Mouse (Mus musculus): Measurements from ENCODE around the gene Rassf8. TPM values are rescaled to one million over a fixed set of nuclear protein-coding genes. Genes with fewer than 3 reads are reported as not detected.

The Rassf8 gene
- polyA plus RNA-seq, 1 experiment = 6.3 TPM

- no peak overlapping the region for H3ac ChIP-seq (ENCODE audit: control insufficient read depth, insufficient read length)
- H3K79me2 ChIP-seq (ENCODE audit: control insufficient read depth, insufficient read depth) = no peaks in the 10 kb centered on the region
- no peak overlapping the region for H3K4me2 ChIP-seq (ENCODE audit: low read depth)
- no peaks in the 10 kb centered on the region for H3K36me3 ChIP-seq (ENCODE audit: control insufficient read depth, insufficient read depth)
- H3K4me3 ChIP-seq = no peak overlapping the region
- TF ChIP-seq USF1 (IDR thresholded peaks at IDR 0.05; ENCODE audit: low read depth) (no peak), POLR2A (IDR thresholded peaks at IDR 0.05; ENCODE audit: insufficient read length, low read depth) (no peak), SRF (IDR thresholded peaks at IDR 0.05; ENCODE audit: control insufficient read depth, insufficient read length, low read depth) (no peak), POLR2AphosphoS2 (IDR thresholded peaks at IDR 0.05; ENCODE audit: insufficient read length, low read depth) (no peak), REST (IDR thresholded peaks at IDR 0.05; ENCODE audit: insufficient read depth, insufficient read length) (no peak), MYOG (IDR thresholded peaks at IDR 0.05; ENCODE audit: control insufficient read depth in 1 of 3, insufficient read depth in 1 of 3, insufficient read length in 2 of 3, low read depth in 2 of 3) (no peak), TCF3 (IDR thresholded peaks at IDR 0.05; ENCODE audit: insufficient read length, low read depth) (no peak), TCF12 (IDR thresholded peaks at IDR 0.05; ENCODE audit: insufficient read depth, poor library complexity, severe bottlenecking) (no peak), CEBPB (IDR thresholded peaks at IDR 0.05; ENCODE audit: insufficient read depth, poor library complexity, severe bottlenecking) (no peak), E2F4 (IDR thresholded peaks at IDR 0.05; ENCODE audit: insufficient read depth) (no peak), MYOD1 (IDR thresholded peaks at IDR 0.05; ENCODE audit: control insufficient read depth in 1 of 3, insufficient read length in 2 of 3, low read depth in 2 of 3) (no peak), MAX (IDR thresholded peaks at IDR 0.05; ENCODE audit: low read depth) (no peak)
- H3K27me3 ChIP-seq (ENCODE audit: control insufficient read depth, insufficient read depth, insufficient read length) = no peaks in the 10 kb centered on the region
Observed at GRCm38 (mm10) chr6:145806784-145807183, 60.2 kb downstream of the Rassf8 start.

DNA sequence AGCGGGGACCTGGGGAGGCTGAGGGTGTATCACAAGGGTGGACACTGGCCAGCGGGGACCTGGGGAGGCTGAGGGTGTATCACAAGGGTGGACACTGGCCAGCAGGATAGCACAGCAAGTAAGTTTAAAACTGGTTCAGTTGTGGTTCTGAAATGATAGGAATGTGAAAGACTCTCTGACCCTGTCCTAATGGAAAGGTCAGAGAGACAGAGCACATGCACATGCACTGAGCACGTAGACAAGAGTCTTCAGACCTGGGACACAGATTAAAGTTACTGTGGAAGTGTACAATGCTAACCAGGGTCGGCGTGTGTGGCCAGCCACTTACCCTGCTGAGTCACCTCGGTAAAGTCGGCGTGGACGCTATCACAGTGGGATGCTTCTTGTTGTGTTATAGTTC lies 61.4 kb downstream of the Rassf8 start:
- no peak overlapping the region for H3K4me2 ChIP-seq (ENCODE audit: low read depth)
- H3K4me3 ChIP-seq = no peak overlapping the region
- H3K36me3 ChIP-seq (ENCODE audit: control insufficient read depth, insufficient read depth) = no peaks in the 10 kb centered on the region
- H3K27me3 ChIP-seq (ENCODE audit: control insufficient read depth, insufficient read depth, insufficient read length) = no peaks in the 10 kb centered on the region
- H3ac ChIP-seq (ENCODE audit: control insufficient read depth, insufficient read length) = no peak overlapping the region
- no peaks in the 10 kb centered on the region for H3K79me2 ChIP-seq (ENCODE audit: control insufficient read depth, insufficient read depth)
- no peak for TF ChIP-seq TCF12 (IDR thresholded peaks at IDR 0.05; ENCODE audit: insufficient read depth, poor library complexity, severe bottlenecking)
- no peak for TF ChIP-seq USF1 (IDR thresholded peaks at IDR 0.05; ENCODE audit: low read depth)
- TF ChIP-seq SRF (IDR thresholded peaks at IDR 0.05; ENCODE audit: control insufficient read depth, insufficient read length, low read depth) = no peak
- no peak for TF ChIP-seq REST (IDR thresholded peaks at IDR 0.05; ENCODE audit: insufficient read depth, insufficient read length)
- TF ChIP-seq POLR2AphosphoS2 (IDR thresholded peaks at IDR 0.05; ENCODE audit: insufficient read length, low read depth) = no peak
- TF ChIP-seq TCF3 (IDR thresholded peaks at IDR 0.05; ENCODE audit: insufficient read length, low read depth) = no peak
- TF ChIP-seq MAX (IDR thresholded peaks at IDR 0.05; ENCODE audit: low read depth) = no peak
- no peak for TF ChIP-seq CEBPB (IDR thresholded peaks at IDR 0.05; ENCODE audit: insufficient read depth, poor library complexity, severe bottlenecking)

GRCm38 (mm10) chr6:145809566-145809965 lies 63.0 kb downstream of the Rassf8 start:
- no peak overlapping the region for H3K4me2 ChIP-seq (ENCODE audit: low read depth)
- H3ac ChIP-seq (ENCODE audit: control insufficient read depth, insufficient read length) = no peak overlapping the region
- no peak for TF ChIP-seq MAX (IDR thresholded peaks at IDR 0.05; ENCODE audit: low read depth)
- no peak for TF ChIP-seq POLR2AphosphoS2 (IDR thresholded peaks at IDR 0.05; ENCODE audit: insufficient read length, low read depth)
- TF ChIP-seq TCF12 (IDR thresholded peaks at IDR 0.05; ENCODE audit: insufficient read depth, poor library complexity, severe bottlenecking) = no peak
- no peak for TF ChIP-seq USF1 (IDR thresholded peaks at IDR 0.05; ENCODE audit: low read depth)
- TF ChIP-seq TCF3 (IDR thresholded peaks at IDR 0.05; ENCODE audit: insufficient read length, low read depth) = no peak
- TF ChIP-seq MYOD1 (IDR thresholded peaks at IDR 0.05; ENCODE audit: control insufficient read depth in 1 of 3, insufficient read length in 2 of 3, low read depth in 2 of 3) = peak in 1 of 3 experiments; percentile 26
- no peak for TF ChIP-seq REST (IDR thresholded peaks at IDR 0.05; ENCODE audit: insufficient read depth, insufficient read length)
- H3K4me3 ChIP-seq = no peak overlapping the region
- no peaks in the 10 kb centered on the region for H3K79me2 ChIP-seq (ENCODE audit: control insufficient read depth, insufficient read depth)
- no peaks in the 10 kb centered on the region for H3K36me3 ChIP-seq (ENCODE audit: control insufficient read depth, insufficient read depth)
- no peaks in the 10 kb centered on the region for H3K27me3 ChIP-seq (ENCODE audit: control insufficient read depth, insufficient read depth, insufficient read length)

DNA sequence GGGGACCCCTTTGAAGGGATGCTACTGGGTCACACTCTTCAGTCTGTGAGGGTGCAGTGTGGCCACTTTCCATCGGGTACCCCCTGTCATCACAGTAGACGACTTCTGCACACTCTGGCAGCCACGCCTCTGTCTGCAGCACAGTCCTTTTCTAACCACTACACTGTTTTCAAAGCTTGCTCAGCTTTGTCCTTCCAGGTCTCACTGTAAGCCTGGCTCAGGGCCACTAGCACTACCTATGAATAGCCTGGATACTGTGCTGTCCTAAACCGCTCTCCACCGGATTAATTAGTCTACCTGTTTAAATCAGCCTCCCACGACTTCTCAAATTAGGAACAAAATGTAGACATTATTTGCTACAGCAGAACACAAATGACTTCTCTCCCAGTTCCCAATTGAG lies 63.5 kb downstream of the Rassf8 start:
- no peak for TF ChIP-seq POLR2A (IDR thresholded peaks at IDR 0.05; ENCODE audit: insufficient read length, low read depth)
- no peak for TF ChIP-seq SRF (IDR thresholded peaks at IDR 0.05; ENCODE audit: control insufficient read depth, insufficient read length, low read depth)
- TF ChIP-seq MAX (IDR thresholded peaks at IDR 0.05; ENCODE audit: low read depth) = no peak
- TF ChIP-seq USF1 (IDR thresholded peaks at IDR 0.05; ENCODE audit: low read depth) = no peak
- TF ChIP-seq E2F4 (IDR thresholded peaks at IDR 0.05; ENCODE audit: insufficient read depth) = no peak
- no peak for TF ChIP-seq REST (IDR thresholded peaks at IDR 0.05; ENCODE audit: insufficient read depth, insufficient read length)
- no peak for TF ChIP-seq MYOG (IDR thresholded peaks at IDR 0.05; ENCODE audit: control insufficient read depth in 1 of 3, insufficient read depth in 1 of 3, insufficient read length in 2 of 3, low read depth in 2 of 3)
- no peak for TF ChIP-seq CEBPB (IDR thresholded peaks at IDR 0.05; ENCODE audit: insufficient read depth, poor library complexity, severe bottlenecking)
- TF ChIP-seq MYOD1 (IDR thresholded peaks at IDR 0.05; ENCODE audit: control insufficient read depth in 1 of 3, insufficient read length in 2 of 3, low read depth in 2 of 3) = no peak
- TF ChIP-seq TCF3 (IDR thresholded peaks at IDR 0.05; ENCODE audit: insufficient read length, low read depth) = no peak
- TF ChIP-seq POLR2AphosphoS2 (IDR thresholded peaks at IDR 0.05; ENCODE audit: insufficient read length, low read depth) = no peak
- TF ChIP-seq TCF12 (IDR thresholded peaks at IDR 0.05; ENCODE audit: insufficient read depth, poor library complexity, severe bottlenecking) = no peak
- Histone ChIP-seq H3K36me3 (ENCODE audit: control insufficient read depth, insufficient read depth) (peaks cover 1% of the 10 kb centered on the region), H3K27me3 (ENCODE audit: control insufficient read depth, insufficient read depth, insufficient read length) (no peaks in the 10 kb centered on the region), H3K4me3 (no peak overlapping the region), H3ac (ENCODE audit: control insufficient read depth, insufficient read length) (no peak overlapping the region), H3K4me2 (ENCODE audit: low read depth) (no peak overlapping the region), H3K79me2 (ENCODE audit: control insufficient read depth, insufficient read depth) (no peaks in the 10 kb centered on the region)

GRCm38 (mm10) chr6:145811174-145811573 lies 64.6 kb downstream of the Rassf8 start:
- no peak overlapping the region for H3ac ChIP-seq (ENCODE audit: control insufficient read depth, insufficient read length)
- no peak overlapping the region for H3K4me3 ChIP-seq
- H3K79me2 ChIP-seq (ENCODE audit: control insufficient read depth, insufficient read depth) = no peaks in the 10 kb centered on the region
- no peak for TF ChIP-seq MYOD1 (IDR thresholded peaks at IDR 0.05; ENCODE audit: control insufficient read depth in 1 of 3, insufficient read length in 2 of 3, low read depth in 2 of 3)
- TF ChIP-seq SRF (IDR thresholded peaks at IDR 0.05; ENCODE audit: control insufficient read depth, insufficient read length, low read depth) = no peak
- H3K27me3 ChIP-seq (ENCODE audit: control insufficient read depth, insufficient read depth, insufficient read length) = no peaks in the 10 kb centered on the region
- H3K4me2 ChIP-seq (ENCODE audit: low read depth) = no peak overlapping the region
- H3K36me3 ChIP-seq (ENCODE audit: control insufficient read depth, insufficient read depth) = peaks cover 7% of the 10 kb centered on the region

All from myocyte (in vitro differentiated cells).